Mouse (Mus musculus) cerebellum, postnatal 14 days (tissue): ENCODE results near the gene Tnik.

Experiments used
- DNase-seq, 2 experiments: peaks; one replicate each; pipeline ENCODE4 v3.0.0; 2021; ENCODE audit warnings: mixed read lengths in 2 of 2

Gene Tnik

DNA sequence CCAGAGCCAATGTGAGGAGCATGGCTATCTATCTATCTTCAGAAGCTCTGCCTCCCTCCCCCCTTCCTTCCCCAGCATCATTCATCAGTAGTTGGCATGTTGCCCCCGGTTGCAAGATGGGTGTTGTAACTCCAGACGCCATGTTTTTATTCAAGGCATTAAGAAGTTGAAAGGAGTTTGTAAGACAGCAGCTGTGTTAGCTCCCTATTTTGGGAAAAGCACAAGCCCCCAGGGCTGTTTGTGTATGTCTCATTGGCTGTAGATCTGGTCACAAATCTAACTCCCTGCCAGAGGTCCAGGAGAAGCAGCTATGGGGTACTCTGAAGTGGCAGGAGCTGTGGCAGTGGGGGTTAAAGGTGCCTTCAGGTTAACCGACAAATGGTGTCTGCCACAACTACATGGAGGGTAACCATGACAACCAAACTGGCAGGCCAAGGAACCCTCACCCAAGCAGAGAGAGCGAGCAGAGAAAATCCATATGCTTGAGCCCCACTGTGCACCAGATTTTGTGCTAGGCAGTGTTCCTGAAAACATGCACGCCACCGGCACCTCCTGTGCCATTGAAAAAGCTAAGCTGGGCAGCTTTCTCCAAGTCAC lies 287.6 kb downstream of the Tnik start:
- DNase-seq: peak; percentile 75 to 82

DNA sequence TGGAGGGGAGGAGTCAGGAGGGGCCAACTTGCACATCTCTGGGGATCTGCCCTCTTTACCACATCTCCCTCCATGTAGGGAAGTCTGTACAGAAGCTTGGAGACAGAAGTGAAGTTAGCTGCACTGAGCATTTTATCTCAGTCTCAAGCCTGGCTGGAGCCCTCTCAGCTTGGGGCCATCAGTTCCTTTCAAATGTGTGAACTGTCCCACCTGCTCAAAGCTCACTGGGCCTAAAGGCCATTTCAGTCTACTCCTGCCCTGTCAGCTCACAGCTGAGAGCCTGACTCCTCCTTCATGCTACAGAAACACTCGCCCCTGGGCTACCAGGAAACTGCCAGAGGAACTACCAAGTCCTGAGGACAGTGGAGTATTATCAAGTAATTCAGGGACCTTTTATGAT lies 288.7 kb downstream of the Tnik start:
- peak in 1 of 2 experiments; percentile 39 for DNase-seq

DNA sequence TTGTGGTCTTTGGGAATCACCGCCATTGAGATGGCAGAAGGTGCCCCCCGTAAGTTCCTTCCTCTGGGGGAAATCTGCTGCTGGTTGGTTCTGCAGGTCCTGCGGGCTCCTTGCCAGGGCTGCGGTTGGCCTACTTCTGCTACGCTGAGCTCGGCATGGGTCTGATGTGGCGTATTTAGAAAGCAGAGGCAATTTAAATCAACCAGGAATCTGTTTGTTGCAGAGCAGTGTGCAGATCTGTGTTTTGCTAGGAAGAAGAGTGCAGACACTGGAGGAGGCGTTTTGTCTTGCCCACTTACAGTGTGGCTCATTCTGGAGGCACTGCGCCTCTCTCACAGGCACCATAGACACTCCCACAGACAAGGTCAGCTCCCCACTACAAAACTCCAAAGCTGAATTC lies 291.9 kb downstream of the Tnik start:
- peak; percentile 81 to 84 for DNase-seq

- DNase-seq: peak in 1 of 2 experiments; percentile 31
Measured at GRCm38 (mm10) chr3:28555795-28556570, 293.0 kb downstream of the Tnik start.

GRCm38 (mm10) chr3:28558328-28558871 lies 295.4 kb downstream of the Tnik start:
- peak; percentile 79 to 85 for DNase-seq

GRCm38 (mm10) chr3:28561408-28561807 lies 298.4 kb downstream of the Tnik start:
- DNase-seq: no peak

DNA sequence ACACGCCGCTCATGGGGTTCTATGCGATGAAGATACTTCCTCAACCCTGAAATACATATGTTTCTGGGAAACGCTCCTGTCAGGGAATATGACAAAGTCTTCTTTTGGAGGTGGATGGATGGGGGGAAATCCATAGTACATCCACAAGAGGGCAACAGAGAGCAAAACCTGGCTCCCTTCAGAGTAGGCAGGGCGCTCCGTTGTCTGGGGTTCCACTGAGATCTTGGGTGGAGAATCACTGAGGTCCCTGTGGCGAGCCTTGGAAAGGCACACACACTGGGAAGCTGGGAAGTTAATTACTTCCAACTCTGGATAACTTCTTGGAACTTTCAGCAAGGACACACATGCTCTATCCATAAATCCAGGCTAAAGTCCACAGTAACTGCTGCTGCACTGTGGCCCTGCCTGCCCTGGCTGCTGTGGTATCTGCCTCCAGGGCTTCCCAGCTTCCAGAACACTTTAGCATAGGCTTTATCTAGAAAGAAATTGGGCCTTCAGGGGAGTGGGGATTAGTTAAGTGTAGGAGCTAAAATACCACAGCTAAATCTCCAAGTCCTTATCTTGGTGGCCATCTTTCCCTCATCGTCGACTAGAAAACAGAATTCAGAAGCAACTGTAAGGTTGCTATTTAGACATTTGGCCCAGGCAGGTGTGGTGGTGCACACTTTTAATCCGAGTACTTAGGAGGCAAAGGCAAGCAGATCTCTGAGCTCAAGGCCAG lies 299.8 kb downstream of the Tnik start:
- peak; percentile 53 to 64 for DNase-seq

GRCm38 (mm10) chr3:28564370-28565357 lies 301.6 kb downstream of the Tnik start:
- peak; percentile 24 to 57 for DNase-seq

DNA sequence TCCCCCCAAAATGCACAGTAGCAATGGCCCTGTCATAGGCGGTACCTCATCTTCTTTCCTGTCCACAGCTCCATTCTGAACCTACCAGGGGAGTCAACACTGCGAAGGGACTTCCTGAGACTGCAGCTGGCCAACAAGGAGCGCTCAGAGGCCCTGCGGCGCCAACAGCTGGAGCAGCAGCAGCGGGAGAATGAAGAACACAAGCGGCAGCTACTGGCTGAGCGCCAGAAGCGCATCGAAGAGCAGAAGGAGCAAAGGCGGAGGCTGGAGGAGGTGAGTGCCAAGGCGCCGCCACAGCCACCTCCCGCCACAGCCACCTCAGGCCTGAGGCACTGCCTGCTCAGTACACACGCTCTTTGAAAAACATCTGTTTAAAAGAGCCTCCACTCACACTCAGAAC lies 314.3 kb downstream of the Tnik start:
- peak; percentile 71 to 76 for DNase-seq

DNA sequence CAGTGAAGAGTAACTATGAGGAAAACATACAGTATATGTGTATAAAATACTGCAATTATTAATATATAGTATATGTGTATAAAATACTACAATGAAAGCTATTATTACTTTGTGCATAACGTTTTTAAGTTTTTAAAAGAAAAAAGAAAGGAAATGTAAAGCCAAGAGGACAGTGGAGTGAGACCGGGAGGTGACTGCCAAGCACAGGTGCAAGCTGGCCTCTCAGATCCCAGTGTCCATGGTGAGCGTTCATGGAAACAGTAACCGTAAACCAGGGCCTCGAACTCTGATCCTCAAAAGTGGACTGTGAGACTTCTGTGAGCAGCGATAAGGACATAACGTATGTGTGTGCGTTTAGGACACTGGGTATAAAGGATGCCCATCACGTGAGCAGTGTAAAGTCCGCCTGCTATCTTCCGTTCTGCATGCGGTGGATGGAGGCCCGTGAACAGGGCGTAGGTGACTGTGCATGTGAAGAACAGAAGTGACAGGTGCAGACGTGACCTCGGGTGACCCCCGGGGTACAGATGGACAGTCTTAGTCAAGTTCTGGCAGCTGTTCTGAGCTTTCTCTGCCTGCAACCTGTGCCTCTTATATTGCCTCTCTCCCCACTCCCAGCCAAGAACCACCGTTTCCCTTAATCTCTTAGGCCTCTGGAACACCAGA lies 316.1 kb downstream of the Tnik start:
- DNase-seq: peak in 1 of 2 experiments; percentile 37

DNA sequence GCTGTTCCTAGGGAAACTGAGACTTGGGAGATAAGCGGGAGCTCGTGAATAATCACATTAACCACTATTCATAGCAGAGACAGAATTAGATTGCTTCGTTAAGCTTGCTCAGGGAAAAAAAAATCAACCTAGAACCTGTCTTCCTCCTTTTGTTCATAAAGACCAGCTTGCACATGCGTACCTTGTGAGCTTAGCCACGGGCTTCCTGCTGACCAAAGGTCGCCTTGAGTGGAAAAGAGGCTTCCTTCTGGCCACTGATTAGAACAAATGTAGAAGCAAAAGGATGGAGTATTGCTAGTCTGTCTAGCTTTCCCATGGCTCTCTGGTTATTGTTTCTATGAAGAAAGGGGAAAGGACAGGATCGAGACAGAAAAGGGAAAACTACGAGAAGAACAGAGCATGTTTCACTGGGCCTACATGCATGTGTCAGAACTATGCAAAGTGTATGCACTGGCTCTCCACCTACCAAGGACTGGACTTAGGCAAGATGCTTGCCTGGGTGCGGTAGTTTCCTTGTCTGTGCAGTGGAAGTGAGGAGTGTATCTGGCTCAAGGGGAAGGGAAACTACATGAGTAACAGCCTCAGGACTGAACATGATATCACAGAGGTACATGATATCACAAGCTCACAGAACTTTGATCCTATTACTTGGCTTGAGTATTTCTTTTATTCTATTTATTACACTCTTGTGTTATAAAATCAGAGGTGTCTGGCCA lies 322.9 kb downstream of the Tnik start:
- DNase-seq: no peak

DNA sequence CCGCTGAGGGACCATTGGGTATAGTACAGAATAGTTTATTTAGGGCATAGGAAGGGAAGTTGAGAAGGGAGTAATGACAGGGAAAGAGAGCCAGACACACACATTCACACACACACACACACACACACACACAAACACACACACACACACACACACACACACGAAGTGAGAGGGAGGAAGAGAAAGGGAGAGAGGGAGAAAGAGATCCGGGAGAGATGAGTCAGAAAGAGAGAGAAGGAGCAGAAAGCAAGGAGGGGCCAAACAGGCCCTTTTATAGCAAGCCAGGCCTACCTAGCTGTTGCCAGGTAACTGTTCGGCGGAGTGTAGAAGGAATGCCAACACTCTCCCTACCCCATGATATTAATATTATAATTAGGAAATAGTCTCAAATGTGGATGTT lies 324.8 kb downstream of the Tnik start:
- no peak for DNase-seq

- peak; percentile 82 to 87 for DNase-seq
Measured at GRCm38 (mm10) chr3:28591345-28591744, 328.3 kb downstream of the Tnik start.

- DNase-seq: no peak
Measured at GRCm38 (mm10) chr3:28593922-28594321, 330.9 kb downstream of the Tnik start.

- DNase-seq: no peak
Measured at GRCm38 (mm10) chr3:28599476-28599875, 336.5 kb downstream of the Tnik start.

- no peak for DNase-seq
Measured at GRCm38 (mm10) chr3:28606741-28607140, 343.7 kb downstream of the Tnik start.

GRCm38 (mm10) chr3:28612330-28612729 lies 349.3 kb downstream of the Tnik start:
- DNase-seq: no peak

DNA sequence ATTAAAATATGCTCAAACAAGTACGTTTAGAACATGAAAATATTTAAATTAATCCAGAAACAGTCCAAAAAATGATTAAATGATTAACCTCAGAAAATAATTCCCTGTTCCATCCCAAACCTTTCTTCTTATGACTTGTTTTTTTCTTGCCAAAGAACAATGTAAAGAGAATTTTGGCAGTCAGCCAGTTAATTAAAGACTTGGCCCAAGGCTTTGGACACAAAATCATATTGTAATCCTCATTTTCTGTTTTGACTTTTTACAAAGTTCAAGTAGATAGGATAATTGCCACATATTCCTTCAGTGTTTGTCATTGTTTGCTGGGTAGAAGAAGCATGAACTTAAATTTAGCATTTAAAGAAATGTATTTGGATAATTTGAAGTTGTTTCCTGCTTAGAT lies 353.4 kb downstream of the Tnik start:
- no peak for DNase-seq

DNA sequence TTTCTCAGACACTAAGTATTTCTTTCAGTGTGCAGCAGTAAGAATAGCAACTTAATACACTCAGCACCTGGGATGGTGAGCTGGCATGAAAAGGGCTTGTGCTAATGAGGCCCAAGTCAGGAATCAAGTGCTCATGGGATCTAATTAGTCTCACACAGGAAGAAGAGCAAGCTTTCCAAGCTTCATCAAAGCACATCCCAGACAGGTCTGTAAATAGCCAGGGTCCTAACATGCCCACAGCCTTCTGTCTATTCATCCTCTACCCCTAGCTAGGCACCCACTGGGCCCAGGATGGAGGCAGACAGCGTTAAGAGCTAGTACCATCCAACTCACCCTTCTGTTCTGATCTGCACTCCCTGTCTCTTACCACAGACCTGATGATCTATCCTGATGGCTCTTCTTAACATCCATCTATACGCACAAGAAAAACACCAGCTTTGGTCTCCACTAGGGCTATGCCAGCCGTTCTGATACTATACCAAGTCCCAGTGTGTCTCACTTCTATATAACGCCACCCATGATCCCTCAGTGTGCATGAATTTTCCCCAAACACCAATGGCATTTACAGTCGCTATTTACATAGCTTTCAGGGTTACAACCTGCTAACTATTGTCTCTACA lies 354.1 kb downstream of the Tnik start:
- DNase-seq: peak; percentile 11 to 21

- no peak for DNase-seq
Measured at GRCm38 (mm10) chr3:28621792-28622191, 358.8 kb downstream of the Tnik start.
